Mouse (Mus musculus): ENCODE data around the gene Pald1.

- TF ChIP-seq POU5F1 (IDR thresholded peaks at IDR 0.05; ENCODE audit: borderline replicate concordance, low read length) (no peak), CTCF (conservative IDR thresholded peaks at IDR 0.05; ENCODE audit: low read length) (no peak)
Measured at GRCm38 (mm10) chr10:61400407-61400806, 17.1 kb upstream of the Pald1 start.
